Mouse (Mus musculus) intestine, postnatal 0 days (tissue): ENCODE data around the gene Kank3. TPM values are rescaled to one million over a fixed set of nuclear protein-coding genes. Genes with fewer than 3 reads are reported as not detected.

ENCODE experiments used
- ATAC-seq: fragments of 200-750 bp; cut with Nextera tagmentation; 2 replicates; pipeline ENCODE4 v1.8.0; 2017; ENCODE audit warnings: mild to moderate bottlenecking, moderate TSS enrichment, moderate library complexity
- H3K27ac ChIP-seq: fragments of 300-500 bp; sonication (generic); 2 replicates; pipeline ENCODE4 v1.5.1; 2014; ENCODE audit warnings: mild to moderate bottlenecking, low read depth, low read length, moderate library complexity
- H3K27me3 ChIP-seq: fragments of 300-500 bp; sonication (generic); replicated peaks from 2 replicates; pipeline ENCODE4 v1.6.1; 2014; ENCODE audit warnings: low read length, mixed read lengths; ENCODE audit not compliant: control insufficient read depth, insufficient read depth
- H3K36me3 ChIP-seq: fragments of 300-500 bp; sonication (generic); 2 replicates; pipeline ENCODE4 v1.6.1; 2014; ENCODE audit warnings: mild to moderate bottlenecking, moderate library complexity; ENCODE audit not compliant: control insufficient read depth, insufficient read depth
- H3K4me1 ChIP-seq: fragments of 300-500 bp; sonication (generic); replicated peaks from 2 replicates; pipeline ENCODE4 v1.6.1; 2014; ENCODE audit warnings: antibody characterized with exemption, low read length, mixed read lengths; ENCODE audit not compliant: control insufficient read depth, insufficient read depth
- H3K4me2 ChIP-seq: fragments of 300-500 bp; sonication (generic); replicated peaks from 2 replicates; pipeline ENCODE4 v1.6.1; 2014; ENCODE audit warnings: low read depth, mild to moderate bottlenecking, moderate library complexity
- H3K4me3 ChIP-seq: fragments of 300-500 bp; sonication (generic); 2 replicates; pipeline ENCODE4 v1.5.1; 2014; ENCODE audit warnings: low read depth, low read length
- H3K9ac ChIP-seq: fragments of 300-500 bp; sonication (generic); 2 replicates; pipeline ENCODE4 v1.6.1; 2014; ENCODE audit warnings: mild to moderate bottlenecking, low read depth, low read length
- H3K9me3 ChIP-seq: fragments of 300-500 bp; sonication (generic); 2 replicates; pipeline ENCODE4 v1.6.1; 2016; ENCODE audit warnings: mixed run types; ENCODE audit not compliant: control insufficient read depth
- CTCF ChIP-seq: sonication (generic); IDR thresholded peaks from 2 replicates; pipeline ENCODE4 v1.5.1; 2016; ENCODE audit warnings: low read depth, mild to moderate bottlenecking, control low read depth, antibody characterized with exemption, moderate library complexity
- WGBS: fragments of 180-500 bp; shearing (Covaris S2); extraction: QIAGEN DNeasy Blood & Tissue Kit; methylation state at CpG from one replicate; pipeline ENCODE4 v1.1.7; 2014; 5-methylcytosine and 5-hydroxymethylcytosine counted together
- polyA plus RNA-seq: library from polyadenylated mRNA; unstranded; fragments of >200 nt; fragmentation: Nextera tagmentation; extraction: Ambion mirVana; gene quantifications from 2 replicates; pipeline ENCODE4 v1.2.1, GENCODE M21; 2015

Gene Kank3
- polyA plus RNA-seq, 1 experiment from 2014 or later, result 14.8 TPM

GRCm38 (mm10) chr17:33783408-33783807, 26.9 kb upstream of the Kank3 start:
- H3K36me3 ChIP-seq, result peaks cover 4% of the 10 kb centered on the region; the same call in 1 of the 2 replicates
- H3K27ac ChIP-seq, result no peak overlapping the region; the same call in 1 of the 2 replicates
- no peaks in the 10 kb centered on the region for H3K9me3 ChIP-seq
- no peak for TF ChIP-seq CTCF
- no peak overlapping the region for H3K4me3 ChIP-seq
- peaks cover 18% of the 10 kb centered on the region for H3K4me1 ChIP-seq
- H3K4me2 ChIP-seq, result no peak overlapping the region
- H3K9ac ChIP-seq, result no peak overlapping the region
- ATAC-seq, result no peak
- no peaks in the 10 kb centered on the region for H3K27me3 ChIP-seq

- Histone ChIP-seq H3K4me3 (no peak overlapping the region), H3K9ac (no peak overlapping the region), H3K9me3 (no peaks in the 10 kb centered on the region), H3K4me2 (no peak overlapping the region), H3K36me3 (no peaks in the 10 kb centered on the region), H3K27me3 (no peaks in the 10 kb centered on the region), H3K4me1 (peaks cover 18% of the 10 kb centered on the region), H3K27ac (no peak overlapping the region)
- no peak for TF ChIP-seq CTCF
- no peak for ATAC-seq
- 86% methylated on average over 2 of the region's 2 CpGs for WGBS
Measured at GRCm38 (mm10) chr17:33784939-33785338, 25.4 kb upstream of the Kank3 start.

GRCm38 (mm10) chr17:33786375-33786774, 23.9 kb upstream of the Kank3 start:
- Histone ChIP-seq H3K4me2 (no peak overlapping the region), H3K27ac (no peak overlapping the region), H3K27me3 (no peaks in the 10 kb centered on the region), H3K4me3 (no peak overlapping the region), H3K9ac (no peak overlapping the region), H3K4me1 (peaks cover 10% of the 10 kb centered on the region), H3K9me3 (no peaks in the 10 kb centered on the region), H3K36me3 (no peaks in the 10 kb centered on the region)
- ATAC-seq, result no peak
- TF ChIP-seq CTCF, result no peak
- 91% methylated on average over 18 of the region's 18 CpGs for WGBS

GRCm38 (mm10) chr17:33788732-33789131, 21.6 kb upstream of the Kank3 start:
- H3K27me3 ChIP-seq, result no peaks in the 10 kb centered on the region
- no peak overlapping the region for H3K9ac ChIP-seq
- no peaks in the 10 kb centered on the region for H3K9me3 ChIP-seq
- TF ChIP-seq CTCF, result no peak
- WGBS, result 14% methylated on average over 4 of the region's 4 CpGs
- no peaks in the 10 kb centered on the region for H3K36me3 ChIP-seq
- peak; percentile 94 for ATAC-seq
- no peak overlapping the region for H3K4me2 ChIP-seq
- no peak overlapping the region for H3K4me3 ChIP-seq
- no peaks in the 10 kb centered on the region for H3K4me1 ChIP-seq
- H3K27ac ChIP-seq, result peak overlapping the region; percentile 51; the same call in 1 of the 2 replicates

- H3K27ac ChIP-seq, result no peak overlapping the region
- no peaks in the 10 kb centered on the region for H3K27me3 ChIP-seq
- H3K4me2 ChIP-seq, result no peak overlapping the region
- no peaks in the 10 kb centered on the region for H3K36me3 ChIP-seq
- H3K9ac ChIP-seq, result no peak overlapping the region
- no peak for ATAC-seq
- no peaks in the 10 kb centered on the region for H3K4me1 ChIP-seq
- WGBS, result 45% methylated on average over 3 of the region's 3 CpGs
- no peaks in the 10 kb centered on the region for H3K9me3 ChIP-seq
- TF ChIP-seq CTCF, result peak; percentile 73
- H3K4me3 ChIP-seq, result no peak overlapping the region
Measured at GRCm38 (mm10) chr17:33798306-33798705, 12.0 kb upstream of the Kank3 start.

GRCm38 (mm10) chr17:33799277-33799676, 11.0 kb upstream of the Kank3 start:
- no peaks in the 10 kb centered on the region for H3K27me3 ChIP-seq
- no peak overlapping the region for H3K4me3 ChIP-seq
- H3K9me3 ChIP-seq, result no peaks in the 10 kb centered on the region
- no peak for ATAC-seq
- H3K27ac ChIP-seq, result no peak overlapping the region
- H3K36me3 ChIP-seq, result no peaks in the 10 kb centered on the region
- no peak for TF ChIP-seq CTCF
- H3K4me2 ChIP-seq, result no peak overlapping the region
- H3K4me1 ChIP-seq, result no peaks in the 10 kb centered on the region
- H3K9ac ChIP-seq, result no peak overlapping the region
- 50% methylated on average over 1 of the region's 1 CpGs for WGBS

- ATAC-seq, result peak; percentile 25; the same call in 1 of the 2 replicates
- 6% methylated on average over 2 of the region's 2 CpGs for WGBS
- Histone ChIP-seq H3K9ac (no peak overlapping the region), H3K4me2 (no peak overlapping the region), H3K27me3 (no peaks in the 10 kb centered on the region), H3K27ac (no peak overlapping the region), H3K9me3 (no peaks in the 10 kb centered on the region), H3K4me1 (no peaks in the 10 kb centered on the region), H3K4me3 (no peak overlapping the region), H3K36me3 (no peaks in the 10 kb centered on the region)
- peak; percentile 66 for TF ChIP-seq CTCF
Measured at GRCm38 (mm10) chr17:33802221-33802620, 8.1 kb upstream of the Kank3 start.
